Mouse (Mus musculus) neural tube, embryonic 15.5 days (tissue): ENCODE measurements around the gene 6430548M08Rik. TPM values are rescaled to one million over a fixed set of nuclear protein-coding genes. Genes with fewer than 3 reads are reported as not detected.

Experiments
- ATAC-seq: fragments of 200-750 bp; cut with Nextera tagmentation; 2 replicates; pipeline ENCODE4 v1.8.0; 2017; ENCODE audit warnings: mild to moderate bottlenecking, moderate TSS enrichment, moderate library complexity; ENCODE audit not compliant: low FRiP score
- H3K27ac ChIP-seq: fragments of 300-500 bp; sonication (generic); replicated peaks from 2 replicates; pipeline ENCODE4 v1.5.1; 2015; ENCODE audit warnings: mild to moderate bottlenecking, inconsistent platforms
- H3K27me3 ChIP-seq: fragments of 300-500 bp; sonication (generic); replicated peaks from 2 replicates; pipeline ENCODE4 v1.6.1; 2015; ENCODE audit warnings: inconsistent platforms
- H3K36me3 ChIP-seq: fragments of 300-500 bp; sonication (generic); 2 replicates; pipeline ENCODE4 v1.6.1; 2015; ENCODE audit warnings: inconsistent platforms
- H3K4me1 ChIP-seq: fragments of 300-500 bp; sonication (generic); 2 replicates; pipeline ENCODE4 v1.6.1; 2015; ENCODE audit warnings: inconsistent platforms
- H3K4me2 ChIP-seq: fragments of 300-500 bp; sonication (generic); 2 replicates; pipeline ENCODE4 v1.6.1; 2015; ENCODE audit warnings: inconsistent platforms, mild to moderate bottlenecking, moderate library complexity
- H3K4me3 ChIP-seq: fragments of 300-500 bp; sonication (generic); replicated peaks from 2 replicates; pipeline ENCODE4 v1.5.1; 2015; ENCODE audit warnings: mild to moderate bottlenecking, inconsistent platforms
- H3K9ac ChIP-seq: fragments of 300-500 bp; sonication (generic); replicated peaks from 2 replicates; pipeline ENCODE4 v1.6.1; 2015; ENCODE audit warnings: mild to moderate bottlenecking, inconsistent platforms
- H3K9me3 ChIP-seq: fragments of 300-500 bp; sonication (generic); replicated peaks from 2 replicates; pipeline ENCODE4 v1.6.1; 2016; ENCODE audit warnings: inconsistent platforms
- WGBS: fragments of 180-500 bp; shearing (Covaris S2); methylation state at CpG from one replicate; pipeline ENCODE4 v1.1.7; 2015; ENCODE audit warnings: mixed read lengths; 5-methylcytosine and 5-hydroxymethylcytosine counted together
- polyA plus RNA-seq: library from polyadenylated mRNA; unstranded; fragments of >200 nt; fragmentation: Nextera tagmentation; extraction: Ambion mirVana; gene quantifications from 2 replicates; pipeline ENCODE4 v1.2.1, GENCODE M21; 2015

Gene 6430548M08Rik
- polyA plus RNA-seq, 1 experiment from 2014 or later: 31.9 TPM

GRCm38 (mm10) chr8:120184850-120185792 is 71.2 kb downstream of the 6430548M08Rik start:
- H3K4me2 ChIP-seq: peak overlapping the region; percentile 46
- peaks cover 40% of the 10 kb centered on the region for H3K4me1 ChIP-seq
- H3K27me3 ChIP-seq: no peaks in the 10 kb centered on the region; the same call in 1 of the 2 replicates
- H3K9ac ChIP-seq: peak overlapping the region; percentile 30
- ATAC-seq: peak; percentile 63; the same call in 1 of the 2 replicates
- no peaks in the 10 kb centered on the region for H3K9me3 ChIP-seq
- no peaks in the 10 kb centered on the region for H3K36me3 ChIP-seq
- WGBS: 12% methylated on average over 16 of the region's 17 CpGs
- peak overlapping the region; percentile 77 for H3K27ac ChIP-seq
- H3K4me3 ChIP-seq: no peak overlapping the region

DNA sequence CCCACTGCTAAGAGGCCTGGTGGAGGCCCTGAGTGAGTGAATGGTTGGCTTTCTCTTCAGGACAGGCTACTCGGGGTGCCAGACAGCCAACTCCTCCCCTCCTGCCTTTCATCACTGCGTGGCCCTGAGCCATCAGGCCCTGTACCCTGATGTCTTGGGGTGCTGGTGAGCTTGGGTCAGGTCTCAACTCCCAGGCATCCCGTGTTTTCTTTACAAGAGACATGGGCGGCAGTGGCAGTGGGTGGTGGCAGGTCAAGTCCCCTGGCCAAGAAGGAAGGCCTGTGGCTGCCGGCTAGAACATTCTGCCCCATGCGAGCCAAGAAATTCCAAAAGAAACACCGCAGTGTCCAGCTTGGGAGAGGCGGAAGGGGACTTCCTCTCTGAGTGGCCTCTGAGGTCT is 72.5 kb downstream of the 6430548M08Rik start:
- Histone ChIP-seq H3K9me3 (no peaks in the 10 kb centered on the region), H3K9ac (no peak overlapping the region), H3K36me3 (no peaks in the 10 kb centered on the region), H3K4me3 (no peak overlapping the region), H3K27me3 (no peaks in the 10 kb centered on the region), H3K4me1 (peaks cover 47% of the 10 kb centered on the region), H3K27ac (no peak overlapping the region), H3K4me2 (no peak overlapping the region)
- WGBS: 53% methylated on average over 8 of the region's 8 CpGs
- ATAC-seq: no peak

DNA sequence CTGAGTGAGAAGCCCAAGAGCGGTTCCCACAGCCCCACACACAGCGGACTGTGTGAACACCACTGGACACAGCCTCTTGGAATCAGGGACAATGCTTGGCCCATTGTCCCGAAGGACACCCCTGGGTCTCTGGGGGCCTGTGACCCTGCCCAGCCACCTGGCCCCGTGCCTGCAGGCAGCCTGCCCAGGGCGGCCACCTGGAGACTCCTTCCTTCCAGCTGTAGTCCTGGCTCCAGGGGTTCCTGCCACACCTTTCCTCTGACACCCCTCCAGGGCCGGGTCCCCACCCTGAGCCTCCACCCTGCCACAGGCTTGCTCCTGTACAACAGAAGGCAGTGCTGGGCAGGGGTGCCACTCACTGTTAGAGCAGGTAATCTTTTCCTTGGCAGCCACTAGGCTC is 74.6 kb downstream of the 6430548M08Rik start:
- ATAC-seq: no peak
- no peak overlapping the region for H3K9ac ChIP-seq
- H3K27me3 ChIP-seq: no peaks in the 10 kb centered on the region
- peaks cover 52% of the 10 kb centered on the region for H3K4me1 ChIP-seq
- no peak overlapping the region for H3K4me3 ChIP-seq
- no peak overlapping the region for H3K4me2 ChIP-seq
- no peaks in the 10 kb centered on the region for H3K9me3 ChIP-seq
- no peak overlapping the region for H3K27ac ChIP-seq
- no peaks in the 10 kb centered on the region for H3K36me3 ChIP-seq
- 90% methylated on average over 6 of the region's 6 CpGs for WGBS

GRCm38 (mm10) chr8:120189440-120189839 is 75.5 kb downstream of the 6430548M08Rik start:
- Histone ChIP-seq H3K4me2 (no peak overlapping the region), H3K9me3 (no peaks in the 10 kb centered on the region), H3K27ac (no peak overlapping the region), H3K4me3 (no peak overlapping the region), H3K4me1 (peaks cover 47% of the 10 kb centered on the region), H3K27me3 (no peaks in the 10 kb centered on the region), H3K36me3 (no peaks in the 10 kb centered on the region), H3K9ac (no peak overlapping the region)
- no peak for ATAC-seq
- 84% methylated on average over 6 of the region's 6 CpGs for WGBS

GRCm38 (mm10) chr8:120190107-120190809 is 76.3 kb downstream of the 6430548M08Rik start:
- Histone ChIP-seq H3K4me1 (peaks cover 39% of the 10 kb centered on the region), H3K9ac (no peak overlapping the region), H3K4me2 (no peak overlapping the region), H3K27ac (peak overlapping the region; percentile 85), H3K27me3 (no peaks in the 10 kb centered on the region), H3K36me3 (no peaks in the 10 kb centered on the region), H3K9me3 (no peaks in the 10 kb centered on the region), H3K4me3 (no peak overlapping the region)
- 77% methylated on average over 17 of the region's 17 CpGs for WGBS
- no peak; the same call in 1 of the 2 replicates for ATAC-seq

DNA sequence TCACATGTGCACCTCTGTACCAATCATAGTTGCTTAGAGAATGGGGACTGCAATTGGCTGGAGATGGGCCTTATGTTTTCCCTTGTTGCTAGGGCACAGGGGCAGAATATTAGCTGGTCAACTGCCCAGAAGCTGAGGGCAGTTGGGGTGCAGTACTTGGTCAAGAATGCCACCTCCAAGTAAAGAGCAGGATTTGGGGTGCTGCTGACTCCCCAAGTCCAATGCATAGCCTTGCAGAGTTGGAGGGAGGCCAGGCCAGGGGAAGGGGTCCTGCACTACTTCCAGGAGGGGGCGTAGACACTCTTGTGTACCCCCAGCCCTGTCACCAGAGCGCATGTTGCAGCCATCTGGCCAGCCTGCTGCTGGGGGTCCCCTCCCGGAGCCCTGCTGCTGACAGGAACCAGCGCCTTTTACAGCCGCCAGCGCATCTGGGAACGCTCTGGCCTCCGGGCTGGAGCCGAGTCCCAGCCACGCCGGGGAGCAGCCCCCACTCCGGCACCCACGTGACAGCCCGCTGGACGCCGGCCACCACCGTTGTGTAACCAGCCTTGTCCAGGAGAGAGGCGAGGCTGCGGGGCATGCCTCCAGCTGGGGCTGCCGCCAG is 77.0 kb downstream of the 6430548M08Rik start:
- no peaks in the 10 kb centered on the region for H3K9me3 ChIP-seq
- H3K9ac ChIP-seq: 0 out of 2 replicates have a peak overlapping the region, but pooled peaks have one; percentile 30
- H3K4me2 ChIP-seq: peak overlapping the region; percentile 52
- no peaks in the 10 kb centered on the region for H3K36me3 ChIP-seq
- peak overlapping the region; percentile 17; the same call in 1 of the 2 replicates for H3K4me3 ChIP-seq
- peak overlapping the region; percentile 85 for H3K27ac ChIP-seq
- H3K4me1 ChIP-seq: peaks cover 33% of the 10 kb centered on the region
- H3K27me3 ChIP-seq: no peaks in the 10 kb centered on the region
- ATAC-seq: peak; percentile 83
- 27% methylated on average over 20 of the region's 20 CpGs for WGBS

GRCm38 (mm10) chr8:120191633-120192032 is 77.7 kb downstream of the 6430548M08Rik start:
- H3K4me2 ChIP-seq: peak overlapping the region; percentile 52; the same call in 1 of the 2 replicates
- no peaks in the 10 kb centered on the region for H3K36me3 ChIP-seq
- WGBS: 55% methylated on average over 5 of the region's 5 CpGs
- H3K4me3 ChIP-seq: no peak overlapping the region
- peaks cover 25% of the 10 kb centered on the region for H3K4me1 ChIP-seq
- H3K27ac ChIP-seq: peak overlapping the region; percentile 85
- no peak overlapping the region for H3K9ac ChIP-seq
- no peak; the same call in 1 of the 2 replicates for ATAC-seq
- no peaks in the 10 kb centered on the region for H3K27me3 ChIP-seq
- H3K9me3 ChIP-seq: no peaks in the 10 kb centered on the region

DNA sequence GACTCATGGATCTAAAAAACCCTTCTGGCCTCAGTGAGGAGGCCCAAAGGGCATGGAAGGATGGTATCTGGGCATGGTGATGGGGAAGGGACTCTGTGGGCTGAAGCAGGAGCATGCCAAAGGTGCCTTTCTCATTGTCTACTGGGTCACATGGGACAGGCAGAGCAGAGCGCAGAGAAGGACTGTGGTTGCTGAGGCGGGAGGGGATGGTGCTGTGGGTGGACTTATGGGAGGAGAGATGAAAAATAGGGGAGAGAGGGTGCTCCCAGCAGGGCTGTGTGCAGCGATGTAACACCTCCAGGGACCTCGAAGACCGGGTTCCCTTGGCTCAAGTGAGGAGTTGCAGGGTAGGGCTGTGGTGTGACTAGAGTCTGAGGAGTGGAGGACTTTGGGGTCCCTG is 78.2 kb downstream of the 6430548M08Rik start:
- no peak overlapping the region for H3K9ac ChIP-seq
- H3K27me3 ChIP-seq: no peaks in the 10 kb centered on the region
- ATAC-seq: no peak
- H3K4me1 ChIP-seq: peaks cover 24% of the 10 kb centered on the region
- H3K36me3 ChIP-seq: no peaks in the 10 kb centered on the region
- H3K4me3 ChIP-seq: no peak overlapping the region
- peak overlapping the region; percentile 85; the same call in 1 of the 2 replicates for H3K27ac ChIP-seq
- H3K9me3 ChIP-seq: no peaks in the 10 kb centered on the region
- H3K4me2 ChIP-seq: no peak overlapping the region
- WGBS: 97% methylated on average over 5 of the region's 5 CpGs

- no peaks in the 10 kb centered on the region for H3K27me3 ChIP-seq
- no peak for ATAC-seq
- 93% methylated on average over 6 of the region's 6 CpGs for WGBS
- H3K9ac ChIP-seq: no peak overlapping the region
- H3K4me3 ChIP-seq: no peak overlapping the region
- H3K27ac ChIP-seq: no peak overlapping the region
- no peaks in the 10 kb centered on the region for H3K36me3 ChIP-seq
- H3K4me1 ChIP-seq: peaks cover 8% of the 10 kb centered on the region; the same call in 1 of the 2 replicates
- H3K9me3 ChIP-seq: no peaks in the 10 kb centered on the region
- no peak overlapping the region for H3K4me2 ChIP-seq
These were observed 87.4 kb downstream of the 6430548M08Rik start for GRCm38 (mm10) chr8:120201351-120201750.

- no peak overlapping the region for H3K4me3 ChIP-seq
- H3K36me3 ChIP-seq: no peaks in the 10 kb centered on the region
- H3K9ac ChIP-seq: no peak overlapping the region
- WGBS: 70% methylated on average over 3 of the region's 3 CpGs
- no peaks in the 10 kb centered on the region for H3K9me3 ChIP-seq
- no peaks in the 10 kb centered on the region for H3K27me3 ChIP-seq
- no peak overlapping the region for H3K27ac ChIP-seq
- H3K4me1 ChIP-seq: peaks cover 8% of the 10 kb centered on the region; the same call in 1 of the 2 replicates
- no peak for ATAC-seq
- no peak overlapping the region for H3K4me2 ChIP-seq
These were observed 88.6 kb downstream of the 6430548M08Rik start for GRCm38 (mm10) chr8:120202546-120202945.

- WGBS: 66% methylated on average over 7 of the region's 7 CpGs
- H3K4me3 ChIP-seq: no peak overlapping the region
- H3K36me3 ChIP-seq: no peaks in the 10 kb centered on the region
- peaks cover 17% of the 10 kb centered on the region for H3K4me1 ChIP-seq
- ATAC-seq: no peak
- no peak overlapping the region for H3K4me2 ChIP-seq
- H3K9me3 ChIP-seq: no peaks in the 10 kb centered on the region
- no peaks in the 10 kb centered on the region for H3K27me3 ChIP-seq
- no peak overlapping the region for H3K9ac ChIP-seq
- no peak overlapping the region for H3K27ac ChIP-seq
These were observed 90.9 kb downstream of the 6430548M08Rik start for GRCm38 (mm10) chr8:120204736-120205360.
